Mouse (Mus musculus): Measurements from ENCODE around the gene Gnai3. TPM values are rescaled to one million over a fixed set of nuclear protein-coding genes. Genes with fewer than 3 reads are reported as not detected.

Gene Gnai3
- polyA plus RNA-seq, 1 experiment from 2014 or later, result 65.9 TPM

GRCm38 (mm10) chr3:108105281-108105680 is 40.7 kb downstream of the Gnai3 start:
- Histone ChIP-seq H3K4me1 (replicated peaks) (peaks cover 12% of the 10 kb centered on the region), H3K9ac (no peak overlapping the region), H3K9me3 (replicated peaks) (no peaks in the 10 kb centered on the region), H3K4me2 (no peak overlapping the region), H3K27me3 (no peaks in the 10 kb centered on the region), H3K36me3 (peaks cover 31% of the 10 kb centered on the region), H3K4me3 (no peak overlapping the region), H3K27ac (peak overlapping the region; percentile 34)
- peak; percentile 69; the same call in 1 of the 2 replicates for ATAC-seq (replicated peaks; ENCODE audit: insufficient number of reproducible peaks, insufficient read depth, low FRiP score, low read depth)
- 30% methylated on average over 3 of the region's 3 CpGs for whole genome bisulfite sequencing

GRCm38 (mm10) chr3:108102075-108102474 is 43.9 kb downstream of the Gnai3 start:
- H3K9ac ChIP-seq, result no peak overlapping the region
- H3K27me3 ChIP-seq, result no peaks in the 10 kb centered on the region
- H3K27ac ChIP-seq, result no peak overlapping the region
- peaks cover 12% of the 10 kb centered on the region for H3K4me1 ChIP-seq (replicated peaks)
- 85% methylated on average over 6 of the region's 6 CpGs for WGBS
- H3K4me2 ChIP-seq, result no peak overlapping the region
- peaks cover 4% of the 10 kb centered on the region for H3K36me3 ChIP-seq
- no peak for ATAC-seq (replicated peaks; ENCODE audit: insufficient number of reproducible peaks, insufficient read depth, low FRiP score, low read depth)
- H3K9me3 ChIP-seq (replicated peaks), result no peaks in the 10 kb centered on the region
- H3K4me3 ChIP-seq, result no peak overlapping the region

GRCm38 (mm10) chr3:108101594-108101993 is 44.4 kb downstream of the Gnai3 start:
- Histone ChIP-seq H3K36me3 (peaks cover 4% of the 10 kb centered on the region), H3K4me3 (no peak overlapping the region), H3K9ac (no peak overlapping the region), H3K9me3 (replicated peaks) (no peaks in the 10 kb centered on the region), H3K27ac (no peak overlapping the region), H3K4me1 (replicated peaks) (peaks cover 15% of the 10 kb centered on the region), H3K4me2 (no peak overlapping the region), H3K27me3 (no peaks in the 10 kb centered on the region)
- no peak for ATAC-seq (replicated peaks; ENCODE audit: insufficient number of reproducible peaks, insufficient read depth, low FRiP score, low read depth)
- WGBS, result 44% methylated on average over 3 of the region's 3 CpGs

GRCm38 (mm10) chr3:108098316-108098715 is 47.6 kb downstream of the Gnai3 start:
- Histone ChIP-seq H3K4me3 (no peak overlapping the region), H3K9me3 (replicated peaks) (no peaks in the 10 kb centered on the region), H3K27me3 (no peaks in the 10 kb centered on the region), H3K9ac (no peak overlapping the region), H3K27ac (no peak overlapping the region), H3K4me2 (no peak overlapping the region), H3K36me3 (no peaks in the 10 kb centered on the region), H3K4me1 (replicated peaks) (peaks cover 10% of the 10 kb centered on the region; the same call in 1 of the 2 replicates)
- no peak for ATAC-seq (replicated peaks; ENCODE audit: insufficient number of reproducible peaks, insufficient read depth, low FRiP score, low read depth)
- 61% methylated on average over 6 of the region's 6 CpGs for whole genome bisulfite sequencing

- H3K36me3 ChIP-seq, result no peaks in the 10 kb centered on the region
- no peaks in the 10 kb centered on the region for H3K9me3 ChIP-seq (replicated peaks)
- 88% methylated on average over 8 of the region's 8 CpGs for WGBS
- H3K27me3 ChIP-seq, result no peaks in the 10 kb centered on the region
- no peak overlapping the region for H3K9ac ChIP-seq
- no peak for ATAC-seq (replicated peaks; ENCODE audit: insufficient number of reproducible peaks, insufficient read depth, low FRiP score, low read depth)
- no peak overlapping the region for H3K4me3 ChIP-seq
- H3K4me1 ChIP-seq (replicated peaks), result peaks cover 10% of the 10 kb centered on the region; the same call in 1 of the 2 replicates
- H3K4me2 ChIP-seq, result no peak overlapping the region
- no peak overlapping the region for H3K27ac ChIP-seq
Measured at GRCm38 (mm10) chr3:108097656-108098055, 48.3 kb downstream of the Gnai3 start.

- Histone ChIP-seq H3K9ac (no peak overlapping the region), H3K4me1 (replicated peaks) (peaks cover 10% of the 10 kb centered on the region; the same call in 1 of the 2 replicates), H3K27me3 (no peaks in the 10 kb centered on the region), H3K9me3 (replicated peaks) (no peaks in the 10 kb centered on the region), H3K36me3 (no peaks in the 10 kb centered on the region), H3K4me3 (no peak overlapping the region), H3K27ac (no peak overlapping the region), H3K4me2 (no peak overlapping the region)
- no peak for ATAC-seq (replicated peaks; ENCODE audit: insufficient number of reproducible peaks, insufficient read depth, low FRiP score, low read depth)
- 57% methylated on average over 10 of the region's 10 CpGs for WGBS
Measured at GRCm38 (mm10) chr3:108096726-108097125, 49.2 kb downstream of the Gnai3 start.

GRCm38 (mm10) chr3:108096226-108096625 is 49.7 kb downstream of the Gnai3 start:
- no peak overlapping the region for H3K27ac ChIP-seq
- H3K9me3 ChIP-seq (replicated peaks), result no peaks in the 10 kb centered on the region
- ATAC-seq (replicated peaks; ENCODE audit: insufficient number of reproducible peaks, insufficient read depth, low FRiP score, low read depth), result no peak

GRCm38 (mm10) chr3:108094976-108095760 is 50.8 kb downstream of the Gnai3 start:
- no peaks in the 10 kb centered on the region for H3K27me3 ChIP-seq
- H3K9me3 ChIP-seq (replicated peaks), result no peaks in the 10 kb centered on the region
- no peak overlapping the region for H3K4me3 ChIP-seq
- no peak overlapping the region for H3K9ac ChIP-seq
- H3K4me1 ChIP-seq (replicated peaks), result peaks cover 13% of the 10 kb centered on the region
- no peak for ATAC-seq (replicated peaks; ENCODE audit: insufficient number of reproducible peaks, insufficient read depth, low FRiP score, low read depth)
- no peak overlapping the region for H3K27ac ChIP-seq
- no peaks in the 10 kb centered on the region for H3K36me3 ChIP-seq
- 90% methylated on average over 12 of the region's 12 CpGs for WGBS
- no peak overlapping the region for H3K4me2 ChIP-seq

More at GRCm38 (mm10) chr3:108096226-108096625, 49.7 kb downstream of the Gnai3 start:
- Histone ChIP-seq H3K36me3 (no peaks in the 10 kb centered on the region), H3K27me3 (no peaks in the 10 kb centered on the region), H3K4me1 (replicated peaks) (peaks cover 10% of the 10 kb centered on the region; the same call in 1 of the 2 replicates), H3K9ac (no peak overlapping the region), H3K4me2 (no peak overlapping the region), H3K4me3 (no peak overlapping the region)
- WGBS, result 39% methylated on average over 8 of the region's 8 CpGs

GRCm38 (mm10) chr3:108094146-108094545 is 51.8 kb downstream of the Gnai3 start:
- Histone ChIP-seq H3K4me2 (no peak overlapping the region), H3K27ac (no peak overlapping the region), H3K9me3 (replicated peaks) (no peaks in the 10 kb centered on the region), H3K27me3 (no peaks in the 10 kb centered on the region), H3K4me3 (no peak overlapping the region), H3K36me3 (no peaks in the 10 kb centered on the region), H3K9ac (no peak overlapping the region), H3K4me1 (replicated peaks) (peaks cover 21% of the 10 kb centered on the region)
- ATAC-seq (replicated peaks; ENCODE audit: insufficient number of reproducible peaks, insufficient read depth, low FRiP score, low read depth), result no peak
- WGBS, result 63% methylated on average over 1 of the region's 1 CpGs

GRCm38 (mm10) chr3:108093306-108093705 is 52.6 kb downstream of the Gnai3 start:
- H3K36me3 ChIP-seq, result no peaks in the 10 kb centered on the region
- no peak for ATAC-seq (replicated peaks; ENCODE audit: insufficient number of reproducible peaks, insufficient read depth, low FRiP score, low read depth)
- no peak overlapping the region for H3K27ac ChIP-seq
- H3K4me1 ChIP-seq (replicated peaks), result peaks cover 26% of the 10 kb centered on the region
- H3K9ac ChIP-seq, result no peak overlapping the region
- H3K9me3 ChIP-seq (replicated peaks), result no peaks in the 10 kb centered on the region
- no peak overlapping the region for H3K4me2 ChIP-seq
- no peaks in the 10 kb centered on the region for H3K27me3 ChIP-seq
- WGBS, result 55% methylated on average over 6 of the region's 6 CpGs
- H3K4me3 ChIP-seq, result no peak overlapping the region

GRCm38 (mm10) chr3:108092536-108093115 is 53.3 kb downstream of the Gnai3 start, which contains the start of gene Gnat2:
Gene Gnat2 (plus strand): TSS chr3:108092789.
- 72% methylated on average over 15 of the region's 15 CpGs for WGBS
- Histone ChIP-seq H3K9me3 (replicated peaks) (no peaks in the 10 kb centered on the region), H3K4me1 (replicated peaks) (peaks cover 26% of the 10 kb centered on the region), H3K9ac (no peak within 1 kb of the TSS), H3K4me2 (no peak within 1 kb of the TSS), H3K27ac (no peak within 1 kb of the TSS), H3K27me3 (no peaks in the 10 kb centered on the region), H3K4me3 (no peak within 1 kb of the TSS), H3K36me3 (no peaks in the 10 kb centered on the region)
- ATAC-seq (replicated peaks; ENCODE audit: insufficient number of reproducible peaks, insufficient read depth, low FRiP score, low read depth), result no peak

Measured in heart, embryonic 15.5 days (tissue).